Mouse (Mus musculus) ZHBTc4 (cell line): Measurements from ENCODE around the gene Nectin1.

Experiments
- DNase-seq: peaks from one replicate; pipeline ENCODE4 v3.0.0-alpha.2; 2011; ENCODE audit warnings: low read depth, low spot score

Nectin1 gene

DNA sequence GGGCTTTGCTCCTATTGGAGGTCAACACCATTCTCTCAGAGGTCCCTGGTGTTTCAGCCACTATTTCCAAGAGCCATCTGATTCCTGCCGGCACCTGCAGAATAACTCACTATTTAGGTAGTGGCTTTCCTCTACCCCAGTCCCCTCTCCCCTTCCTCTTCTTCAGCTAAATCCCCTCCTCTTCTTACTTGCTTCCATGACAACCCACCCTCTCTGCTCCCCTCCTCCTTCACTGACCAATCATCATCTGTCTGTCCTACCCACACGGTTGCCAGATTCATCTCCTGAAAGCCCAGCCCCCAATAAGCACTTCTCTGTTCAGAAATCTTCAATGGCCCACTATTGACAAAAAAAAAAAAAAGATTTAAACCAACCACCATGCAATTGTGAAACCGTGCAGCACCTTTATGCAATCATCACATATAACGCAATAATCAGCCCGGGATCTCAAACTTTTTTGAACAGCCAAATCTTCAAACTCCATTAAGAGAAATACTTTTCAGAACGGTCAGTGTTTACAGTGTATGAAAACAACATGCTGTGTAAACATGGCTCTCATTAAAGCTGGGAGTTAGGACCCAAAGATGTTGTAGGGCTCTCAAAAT lies 5.2 kb upstream of the Nectin1 start:
- DNase-seq, result no peak

- DNase-seq, result no peak
Measured at GRCm38 (mm10) chr9:43741277-43741676, 2.5 kb upstream of the Nectin1 start.

DNA sequence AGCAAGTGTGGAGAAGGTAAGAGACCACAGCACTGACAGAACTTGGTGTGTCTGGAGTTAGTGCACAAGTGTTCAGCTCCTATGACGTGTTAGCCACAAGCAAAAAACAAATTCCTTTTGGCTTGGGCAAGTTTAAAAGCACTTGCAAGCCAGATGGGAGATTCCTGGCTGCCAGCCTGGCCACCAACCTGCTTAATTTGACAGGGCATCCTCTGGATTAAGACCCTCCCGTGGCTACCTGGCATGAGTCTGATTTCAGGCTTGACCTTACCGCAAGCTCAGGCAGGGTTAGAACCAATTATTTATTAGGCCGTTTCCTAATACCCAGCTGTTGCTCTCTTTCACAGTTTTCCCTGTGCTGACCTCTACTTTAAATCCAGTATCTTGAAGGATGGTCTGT lies 1.7 kb upstream of the Nectin1 start:
- no peak for DNase-seq

- peak; percentile 82 for DNase-seq
Measured at GRCm38 (mm10) chr9:43742902-43743646, 710 bp upstream of the Nectin1 start.

- peak; percentile 67 for DNase-seq
Measured at GRCm38 (mm10) chr9:43744138-43744981, 576 bp downstream of the Nectin1 start.

GRCm38 (mm10) chr9:43745051-43745792 lies 1.4 kb downstream of the Nectin1 start:
- DNase-seq, result peak; percentile 39

GRCm38 (mm10) chr9:43745951-43746703 lies 2.3 kb downstream of the Nectin1 start:
- no peak for DNase-seq

GRCm38 (mm10) chr9:43747710-43748109 lies 3.9 kb downstream of the Nectin1 start:
- peak; percentile 28 for DNase-seq

DNA sequence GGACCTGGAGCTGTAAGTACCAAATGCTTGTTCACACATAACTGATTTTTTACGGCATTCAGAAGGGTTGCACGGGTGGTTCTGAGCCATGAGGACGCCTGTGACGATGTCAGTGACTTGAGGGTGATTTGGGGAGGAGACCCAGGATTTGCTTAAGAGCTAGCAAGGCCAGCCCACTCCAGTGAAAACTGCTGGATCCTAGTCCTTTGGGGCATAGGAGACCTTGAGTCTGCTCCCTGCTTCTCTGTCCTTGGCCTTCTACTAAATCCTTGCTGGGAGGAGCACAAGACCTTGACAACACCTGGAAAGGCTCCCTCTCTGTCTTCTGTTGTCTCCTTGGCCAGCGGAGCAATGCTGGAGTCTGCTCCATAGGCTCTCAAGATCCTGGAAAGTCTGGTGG lies 4.7 kb downstream of the Nectin1 start:
- no peak for DNase-seq

DNA sequence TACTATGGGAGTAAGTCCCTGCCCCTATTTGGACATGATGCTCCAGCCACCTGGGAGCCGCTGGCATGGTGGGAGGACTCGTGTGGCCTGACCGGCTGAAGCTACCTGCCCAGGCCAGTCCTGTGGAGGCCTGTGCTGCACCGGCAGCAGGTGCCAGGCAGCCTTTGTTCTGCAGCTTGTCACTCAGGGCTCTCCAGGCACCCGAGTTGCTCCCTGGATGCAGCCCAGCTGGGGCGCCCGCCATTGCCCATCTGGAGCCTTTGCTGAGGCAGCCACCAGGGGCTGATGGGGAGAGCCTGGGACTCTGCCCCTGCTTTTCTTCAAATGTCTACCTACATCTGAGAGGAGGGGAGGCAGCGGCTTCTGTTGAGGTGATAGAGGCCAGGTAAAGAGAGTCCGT lies 6.3 kb downstream of the Nectin1 start:
- DNase-seq, result peak; percentile 32

GRCm38 (mm10) chr9:43751111-43751510 lies 7.3 kb downstream of the Nectin1 start:
- no peak for DNase-seq

GRCm38 (mm10) chr9:43753481-43753880 lies 9.7 kb downstream of the Nectin1 start:
- no peak for DNase-seq

DNA sequence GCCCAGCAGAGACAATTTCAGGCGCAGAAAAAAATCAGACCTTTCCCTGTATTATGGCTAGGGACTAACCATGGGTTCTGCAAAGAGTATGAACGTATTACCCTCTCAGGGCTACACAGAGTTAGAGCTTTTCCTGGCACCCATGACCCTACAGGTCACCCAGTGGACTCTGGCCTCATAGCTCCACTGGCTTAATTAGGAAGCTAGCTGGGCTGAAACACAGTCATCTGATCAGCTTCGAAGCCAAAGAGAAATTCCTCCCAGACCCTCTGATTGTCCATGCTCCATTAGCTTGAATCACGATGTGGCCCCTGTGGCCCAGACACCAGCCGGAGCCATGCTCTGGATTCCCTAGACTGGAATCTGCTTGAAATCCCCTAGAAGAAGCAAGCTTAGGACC lies 10.3 kb downstream of the Nectin1 start:
- no peak for DNase-seq

- DNase-seq, result no peak
Measured at GRCm38 (mm10) chr9:43754768-43755197, 11.0 kb downstream of the Nectin1 start.

DNA sequence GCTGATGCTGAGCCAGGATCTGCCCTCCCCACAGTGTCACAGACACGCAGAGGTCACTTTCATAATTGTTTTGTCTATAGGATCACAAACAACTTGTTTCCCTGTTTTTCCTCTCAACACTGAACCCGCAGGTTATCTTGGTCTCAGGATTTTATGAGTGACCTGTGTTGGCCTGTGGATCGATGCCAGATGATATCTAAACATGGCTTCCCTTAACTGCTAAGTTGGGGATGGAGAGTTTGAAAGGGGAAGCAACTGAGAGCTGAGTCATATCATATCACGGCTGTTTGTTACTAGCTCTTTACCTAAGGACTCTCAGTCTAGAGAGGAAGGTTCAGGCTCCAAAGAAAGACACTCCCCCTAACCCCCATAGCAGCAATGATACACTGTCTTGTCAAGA lies 11.7 kb downstream of the Nectin1 start:
- DNase-seq, result no peak

- DNase-seq, result no peak
Measured at GRCm38 (mm10) chr9:43755928-43756327, 12.1 kb downstream of the Nectin1 start.

- no peak for DNase-seq
Measured at GRCm38 (mm10) chr9:43757225-43757624, 13.4 kb downstream of the Nectin1 start.

- DNase-seq, result no peak
Measured at GRCm38 (mm10) chr9:43757972-43758965, 14.5 kb downstream of the Nectin1 start.

- no peak for DNase-seq
Measured at GRCm38 (mm10) chr9:43760078-43760477, 16.3 kb downstream of the Nectin1 start.
